In the genomic region with DNA sequence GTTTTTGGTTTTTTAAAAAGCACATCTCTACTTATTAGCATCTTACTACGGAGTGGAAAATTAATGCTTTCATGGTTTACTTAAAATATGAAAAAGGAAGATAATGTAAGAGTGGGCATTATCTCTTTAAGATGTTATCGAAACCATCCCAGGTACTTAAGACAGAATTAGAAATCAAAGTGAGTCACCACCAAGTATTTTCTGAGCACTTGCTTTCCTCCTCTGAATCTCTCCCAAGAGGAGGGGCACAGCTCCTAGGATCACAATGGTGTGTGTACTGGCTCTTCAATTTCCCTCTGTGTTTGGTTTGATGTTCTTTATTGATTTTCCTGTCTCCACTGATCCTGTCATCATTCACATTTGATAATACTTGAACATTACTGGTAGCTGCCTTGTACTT, we compare ENCODE assay signal across 7 mouse cellular contexts. TPM values are rescaled to one million over a fixed set of nuclear protein-coding genes. Genes with fewer than 3 reads are reported as not detected.
DNase-seq lines count a peak whose midpoint lies in the region; ATAC-seq and TF ChIP-seq lines count a peak whose summit lies in the region.
"Not testable (repeated sequence)": the region's sequence is repeated elsewhere in the genome, so short reads cannot be mapped to it uniquely, and the experiment has no call there.

No protein-coding gene starts in this region.

- H3K4me3 ChIP-seq in forebrain, embryonic 13.5 days = peak overlapping the region; percentile 79
- peak overlapping the region; percentile 83 for H3K4me3 ChIP-seq in heart, embryonic 16.5 days (ENCODE audit: low read length)
- peak overlapping the region; percentile 76 for H3K4me3 ChIP-seq in intestine, postnatal 0 days (ENCODE audit: low read depth, low read length)
- H3K4me3 ChIP-seq in liver, embryonic 11.5 days (ENCODE audit: low read depth, low read length) = peak overlapping the region; percentile 71
- H3K4me3 ChIP-seq in megakaryocyte, embryonic 14.5 days (replicated peaks) = peak overlapping the region; percentile 93
- peak overlapping the region; percentile 79 for H3K4me3 ChIP-seq in neural tube, embryonic 15.5 days (replicated peaks)

- TF ChIP-seq CTCF in intestine, postnatal 0 days (IDR thresholded peaks at IDR 0.05; ENCODE audit: low read depth) = not testable (repeated sequence)

- H3K36me3 ChIP-seq in forebrain, embryonic 13.5 days (ENCODE audit: poor library complexity, severe bottlenecking); heart, embryonic 16.5 days (ENCODE audit: control insufficient read depth, insufficient read depth); intestine, postnatal 0 days (ENCODE audit: control insufficient read depth, insufficient read depth); liver, embryonic 11.5 days (ENCODE audit: control insufficient read depth, insufficient read depth, low read length); megakaryocyte, embryonic 14.5 days (replicated peaks; ENCODE audit: low read length); neural tube, embryonic 15.5 days: not testable (repeated sequence)

- not testable (repeated sequence) for H3K4me1 ChIP-seq in forebrain, embryonic 13.5 days; heart, embryonic 16.5 days (ENCODE audit: control insufficient read depth, insufficient read depth, low read length); intestine, postnatal 0 days (replicated peaks; ENCODE audit: control insufficient read depth, insufficient read depth, low read length); liver, embryonic 11.5 days (replicated peaks; ENCODE audit: control insufficient read depth, insufficient read depth, low read length); neural tube, embryonic 15.5 days
- H3K4me1 ChIP-seq in megakaryocyte, embryonic 14.5 days = peaks cover 12% of the 10 kb centered on the region

- not testable (repeated sequence) for H3K27ac ChIP-seq in forebrain, embryonic 13.5 days; heart, embryonic 16.5 days (ENCODE audit: low read length); intestine, postnatal 0 days (ENCODE audit: low read depth, low read length); liver, embryonic 11.5 days (ENCODE audit: low read depth, low read length); neural tube, embryonic 15.5 days (replicated peaks)

- ATAC-seq in cerebellum, adult (ENCODE audit: insufficient number of reproducible peaks, low FRiP score, low TSS enrichment) = peak; percentile 36; the same call in 1 of the 2 replicates
- peak; percentile 17; the same call in 1 of the 2 replicates for ATAC-seq in forebrain, embryonic 13.5 days
- not testable (repeated sequence) for ATAC-seq in heart, embryonic 16.5 days (replicated peaks; ENCODE audit: extremely low read depth, insufficient read depth, low FRiP score)
- peak; percentile 43 for ATAC-seq in intestine, postnatal 0 days
- ATAC-seq in liver, embryonic 11.5 days (replicated peaks; ENCODE audit: low FRiP score) = 0 out of 2 replicates have a peak, but pooled peaks have one; percentile 6
- peak; percentile 65 for ATAC-seq in neural tube, embryonic 15.5 days (ENCODE audit: low FRiP score)

- H3K9ac ChIP-seq in forebrain, embryonic 13.5 days = peak overlapping the region; percentile 46; the same call in 1 of the 2 replicates
- H3K9ac ChIP-seq in heart, embryonic 16.5 days (ENCODE audit: low read length) = peak overlapping the region; percentile 71
- H3K9ac ChIP-seq in intestine, postnatal 0 days (ENCODE audit: low read depth, low read length); liver, embryonic 11.5 days (ENCODE audit: low read depth, low read length); neural tube, embryonic 15.5 days (replicated peaks): not testable (repeated sequence)

- not testable (repeated sequence) for DNase-seq in liver, embryonic 11.5 days (ENCODE audit: low spot score)

- not testable (repeated sequence) for H3K27me3 ChIP-seq in forebrain, embryonic 13.5 days; heart, embryonic 16.5 days (ENCODE audit: control insufficient read depth, insufficient read depth, low read length); intestine, postnatal 0 days (replicated peaks; ENCODE audit: control insufficient read depth, insufficient read depth, low read length); liver, embryonic 11.5 days (replicated peaks; ENCODE audit: control insufficient read depth, insufficient read depth, low read length); megakaryocyte, embryonic 14.5 days (replicated peaks); neural tube, embryonic 15.5 days (replicated peaks)

- H3K4me2 ChIP-seq in forebrain, embryonic 13.5 days = peak overlapping the region; percentile 80
- H3K4me2 ChIP-seq in heart, embryonic 16.5 days (ENCODE audit: low read depth, low read length) = peak overlapping the region; percentile 60
- H3K4me2 ChIP-seq in intestine, postnatal 0 days (replicated peaks; ENCODE audit: low read depth) = peak overlapping the region; percentile 77
- peak overlapping the region; percentile 71 for H3K4me2 ChIP-seq in liver, embryonic 11.5 days
- H3K4me2 ChIP-seq in neural tube, embryonic 15.5 days = peak overlapping the region; percentile 81

- 69% methylated on average over 2 of the region's 2 CpGs for WGBS in forebrain, embryonic 13.5 days
- WGBS in heart, embryonic 16.5 days = 73% methylated on average over 2 of the region's 2 CpGs
- WGBS in intestine, postnatal 0 days = 65% methylated on average over 2 of the region's 2 CpGs
- 79% methylated on average over 2 of the region's 2 CpGs for WGBS in liver, embryonic 11.5 days
- 61% methylated on average over 2 of the region's 2 CpGs for WGBS in neural tube, embryonic 15.5 days

- H3K9me3 ChIP-seq in forebrain, embryonic 13.5 days (replicated peaks); heart, embryonic 16.5 days (replicated peaks; ENCODE audit: control insufficient read depth, low read length); intestine, postnatal 0 days (ENCODE audit: control insufficient read depth); liver, embryonic 11.5 days (ENCODE audit: control insufficient read depth, low read length); megakaryocyte, embryonic 14.5 days; neural tube, embryonic 15.5 days (replicated peaks): not testable (repeated sequence)

RNA-seq across cellular contexts. Expression of a gene that starts 3.0 kb away (rescaled TPM):
- polyA plus RNA-seq in forebrain, embryonic 13.5 days (2015; fragmentation: Nextera tagmentation; extraction: Ambion mirVana) = 13.0 and 16.2 TPM in 2 replicates
- polyA plus RNA-seq in heart, embryonic 16.5 days (2015; fragmentation: Nextera tagmentation; extraction: Ambion mirVana) = 7.5 and 7.8 TPM in 2 replicates
- 3.9 and 4.6 TPM in 2 replicates for polyA plus RNA-seq in intestine, postnatal 0 days (2015; fragmentation: Nextera tagmentation; extraction: Ambion mirVana)
- 7.0 and 7.3 TPM in 2 replicates for polyA plus RNA-seq in liver, embryonic 11.5 days (2014; fragmentation: Nextera tagmentation; extraction: Ambion mirVana)
- polyA plus RNA-seq in megakaryocyte, embryonic 14.5 days (2012; ENCODE audit: insufficient read depth, low replicate concordance) = 0.26 and 3.6 TPM in 2 replicates
- 12.8 and 13.3 TPM in 2 replicates for polyA plus RNA-seq in neural tube, embryonic 15.5 days (2015; fragmentation: Nextera tagmentation; extraction: Ambion mirVana)

RNA-seq across cellular contexts. Expression of a gene that starts 45.1 kb away (rescaled TPM):
- polyA plus RNA-seq in forebrain, embryonic 13.5 days (2015; fragmentation: Nextera tagmentation; extraction: Ambion mirVana) = 10.1 and 10.5 TPM in 2 replicates
- 3.5 and 4.0 TPM in 2 replicates for polyA plus RNA-seq in heart, embryonic 16.5 days (2015; fragmentation: Nextera tagmentation; extraction: Ambion mirVana)
- polyA plus RNA-seq in intestine, postnatal 0 days (2015; fragmentation: Nextera tagmentation; extraction: Ambion mirVana) = 1.9 TPM in 2 replicates
- polyA plus RNA-seq in liver, embryonic 11.5 days (2014; fragmentation: Nextera tagmentation; extraction: Ambion mirVana) = 3.2 and 3.5 TPM in 2 replicates
- polyA plus RNA-seq in megakaryocyte, embryonic 14.5 days (2012; ENCODE audit: insufficient read depth, low replicate concordance) = not detected in 2 replicates
- polyA plus RNA-seq in neural tube, embryonic 15.5 days (2015; fragmentation: Nextera tagmentation; extraction: Ambion mirVana) = 8.2 and 8.5 TPM in 2 replicates

RNA-seq across cellular contexts. Expression of a gene that starts 46.2 kb away (rescaled TPM):
- polyA plus RNA-seq in forebrain, embryonic 13.5 days (2015; fragmentation: Nextera tagmentation; extraction: Ambion mirVana) = 3.7 and 3.9 TPM in 2 replicates
- 1.6 TPM in 2 replicates for polyA plus RNA-seq in heart, embryonic 16.5 days (2015; fragmentation: Nextera tagmentation; extraction: Ambion mirVana)
- polyA plus RNA-seq in intestine, postnatal 0 days (2015; fragmentation: Nextera tagmentation; extraction: Ambion mirVana) = 1.8 and 1.9 TPM in 2 replicates
- 1.8 and 2.3 TPM in 2 replicates for polyA plus RNA-seq in liver, embryonic 11.5 days (2014; fragmentation: Nextera tagmentation; extraction: Ambion mirVana)
- polyA plus RNA-seq in megakaryocyte, embryonic 14.5 days (2012; ENCODE audit: insufficient read depth, low replicate concordance) = 0.26 TPM in 1 of 2 replicates, not detected in the other
- polyA plus RNA-seq in neural tube, embryonic 15.5 days (2015; fragmentation: Nextera tagmentation; extraction: Ambion mirVana) = 2.9 and 3.4 TPM in 2 replicates

RNA-seq across cellular contexts. Expression of a gene that starts 46.3 kb away (rescaled TPM):
- not detected in 2 replicates for polyA plus RNA-seq in forebrain, embryonic 13.5 days (2015; fragmentation: Nextera tagmentation; extraction: Ambion mirVana)
- polyA plus RNA-seq in heart, embryonic 16.5 days (2015; fragmentation: Nextera tagmentation; extraction: Ambion mirVana) = not detected in 2 replicates
- not detected in 2 replicates for polyA plus RNA-seq in intestine, postnatal 0 days (2015; fragmentation: Nextera tagmentation; extraction: Ambion mirVana)
- polyA plus RNA-seq in liver, embryonic 11.5 days (2014; fragmentation: Nextera tagmentation; extraction: Ambion mirVana) = not detected in 2 replicates
- not detected in 2 replicates for polyA plus RNA-seq in megakaryocyte, embryonic 14.5 days (2012; ENCODE audit: insufficient read depth, low replicate concordance)
- not detected in 2 replicates for polyA plus RNA-seq in neural tube, embryonic 15.5 days (2015; fragmentation: Nextera tagmentation; extraction: Ambion mirVana)
